Mouse (Mus musculus) heart, embryonic 13.5 days (tissue): ENCODE measurements at regions not wholly inside any gene's neighbourhood (a gene's known extent, or its start where the extent isn't known, plus 50 kb on each side); places are given as distances from the start of the nearest gene placed in this dataset.

Experiments used
- ATAC-seq: fragments of 200-750 bp; cut with Nextera tagmentation; 2 replicates; pipeline ENCODE4 v1.8.0; 2017; ENCODE audit warnings: moderate TSS enrichment; ENCODE audit not compliant: insufficient number of reproducible peaks, low FRiP score, low TSS enrichment; ENCODE audit errors: extremely low read depth
- H3K27ac ChIP-seq: fragments of 300-500 bp; sonication (generic); replicated peaks from 2 replicates; pipeline ENCODE4 v1.5.1; 2015; ENCODE audit warnings: moderate library complexity, mild to moderate bottlenecking, inconsistent platforms
- H3K27me3 ChIP-seq: fragments of 300-500 bp; sonication (generic); replicated peaks from 2 replicates; pipeline ENCODE4 v1.6.1; 2015; ENCODE audit warnings: mild to moderate bottlenecking, inconsistent platforms
- H3K36me3 ChIP-seq: fragments of 300-500 bp; sonication (generic); 2 replicates; pipeline ENCODE4 v1.6.1; 2015; ENCODE audit warnings: mild to moderate bottlenecking, inconsistent platforms
- H3K4me1 ChIP-seq: fragments of 300-500 bp; sonication (generic); 2 replicates; pipeline ENCODE4 v1.6.1; 2015; ENCODE audit warnings: inconsistent platforms
- H3K4me2 ChIP-seq: fragments of 300-500 bp; sonication (generic); 2 replicates; pipeline ENCODE4 v1.6.1; 2015; ENCODE audit warnings: inconsistent platforms, mild to moderate bottlenecking, moderate library complexity
- H3K4me3 ChIP-seq: fragments of 300-500 bp; sonication (generic); 2 replicates; pipeline ENCODE4 v1.5.1; 2015; ENCODE audit warnings: moderate library complexity, mild to moderate bottlenecking, inconsistent platforms
- H3K9ac ChIP-seq: fragments of 300-500 bp; sonication (generic); 2 replicates; pipeline ENCODE4 v1.6.1; 2015; ENCODE audit warnings: inconsistent platforms, mild to moderate bottlenecking, moderate library complexity
- H3K9me3 ChIP-seq: fragments of 300-500 bp; sonication (generic); 2 replicates; pipeline ENCODE4 v1.6.1; 2016; ENCODE audit warnings: inconsistent platforms
- WGBS: fragments of 180-500 bp; shearing (Covaris S2); methylation state at CpG from one replicate; pipeline ENCODE4 v1.1.7; 2015; ENCODE audit warnings: mixed read lengths; 5-methylcytosine and 5-hydroxymethylcytosine counted together

GRCm38 (mm10) chr9:101807249-101807648, 54.4 kb upstream of the 9630041A04Rik start:
- Histone ChIP-seq H3K27me3 (no peaks in the 10 kb centered on the region), H3K36me3 (no peaks in the 10 kb centered on the region), H3K4me3 (no peak overlapping the region), H3K4me1 (no peaks in the 10 kb centered on the region), H3K9me3 (no peaks in the 10 kb centered on the region), H3K27ac (no peak overlapping the region), H3K9ac (no peak overlapping the region), H3K4me2 (no peak overlapping the region)
- ATAC-seq: no peak
- WGBS: 64% methylated on average over 4 of the region's 4 CpGs

- no peaks in the 10 kb centered on the region for H3K27me3 ChIP-seq
- H3K9ac ChIP-seq: no peak overlapping the region
- no peak overlapping the region for H3K4me3 ChIP-seq
- ATAC-seq: no peak
- no peak overlapping the region for H3K27ac ChIP-seq
- no peaks in the 10 kb centered on the region for H3K9me3 ChIP-seq
- no peaks in the 10 kb centered on the region for H3K36me3 ChIP-seq
- WGBS: 33% methylated on average over 1 of the region's 1 CpGs
- H3K4me2 ChIP-seq: no peak overlapping the region
- H3K4me1 ChIP-seq: no peaks in the 10 kb centered on the region
Measured at GRCm38 (mm10) chr9:101796718-101797117, 64.9 kb upstream of the 9630041A04Rik start.

- WGBS: 47% methylated on average over 4 of the region's 4 CpGs
Measured at GRCm38 (mm10) chr9:101796063-101796462, 65.6 kb upstream of the 9630041A04Rik start.

GRCm38 (mm10) chr9:101795436-101795835, 66.2 kb upstream of the 9630041A04Rik start:
- Histone ChIP-seq H3K36me3 (no peaks in the 10 kb centered on the region), H3K9me3 (no peaks in the 10 kb centered on the region), H3K4me1 (no peaks in the 10 kb centered on the region), H3K27me3 (no peaks in the 10 kb centered on the region), H3K27ac (no peak overlapping the region), H3K4me2 (no peak overlapping the region), H3K9ac (no peak overlapping the region), H3K4me3 (no peak overlapping the region)
- ATAC-seq: no peak
- 64% methylated on average over 2 of the region's 2 CpGs for WGBS

More at GRCm38 (mm10) chr9:101796063-101796462, 65.6 kb upstream of the 9630041A04Rik start:
- Histone ChIP-seq H3K9ac (no peak overlapping the region), H3K27ac (no peak overlapping the region), H3K4me1 (no peaks in the 10 kb centered on the region), H3K4me3 (no peak overlapping the region), H3K27me3 (no peaks in the 10 kb centered on the region), H3K4me2 (no peak overlapping the region), H3K9me3 (no peaks in the 10 kb centered on the region), H3K36me3 (no peaks in the 10 kb centered on the region)
- ATAC-seq: no peak

GRCm38 (mm10) chr9:101790936-101791335, 70.7 kb upstream of the 9630041A04Rik start:
- H3K4me2 ChIP-seq: no peak overlapping the region
- no peak overlapping the region for H3K9ac ChIP-seq
- no peaks in the 10 kb centered on the region for H3K4me1 ChIP-seq
- no peaks in the 10 kb centered on the region for H3K27me3 ChIP-seq
- no peaks in the 10 kb centered on the region for H3K9me3 ChIP-seq
- H3K27ac ChIP-seq: no peak overlapping the region
- H3K4me3 ChIP-seq: no peak overlapping the region
- H3K36me3 ChIP-seq: no peaks in the 10 kb centered on the region
- WGBS: 35% methylated on average over 1 of the region's 1 CpGs
- ATAC-seq: no peak

- Histone ChIP-seq H3K27me3 (peaks cover 26% of the 10 kb centered on the region), H3K4me1 (peaks cover 8% of the 10 kb centered on the region), H3K9ac (no peak overlapping the region), H3K4me3 (no peak overlapping the region), H3K27ac (no peak overlapping the region), H3K9me3 (no peaks in the 10 kb centered on the region), H3K4me2 (no peak overlapping the region), H3K36me3 (no peaks in the 10 kb centered on the region)
- 41% methylated on average over 10 of the region's 10 CpGs for WGBS
- ATAC-seq: no peak
Measured at GRCm38 (mm10) chr9:101740949-101741605, 120.6 kb upstream of the 9630041A04Rik start.

- ATAC-seq: no peak
- Histone ChIP-seq H3K9me3 (no peaks in the 10 kb centered on the region), H3K4me2 (no peak overlapping the region), H3K9ac (no peak overlapping the region), H3K4me3 (no peak overlapping the region), H3K27ac (no peak overlapping the region), H3K27me3 (peaks cover 28% of the 10 kb centered on the region), H3K36me3 (no peaks in the 10 kb centered on the region), H3K4me1 (peaks cover 8% of the 10 kb centered on the region)
- 52% methylated on average over 10 of the region's 10 CpGs for WGBS
Measured at GRCm38 (mm10) chr9:101739322-101739721, 122.3 kb upstream of the 9630041A04Rik start.

- WGBS: 55% methylated on average over 8 of the region's 8 CpGs
- Histone ChIP-seq H3K27me3 (peaks cover 26% of the 10 kb centered on the region), H3K9ac (no peak overlapping the region), H3K4me3 (no peak overlapping the region), H3K4me2 (no peak overlapping the region), H3K4me1 (peaks cover 2% of the 10 kb centered on the region), H3K9me3 (no peaks in the 10 kb centered on the region), H3K27ac (no peak overlapping the region), H3K36me3 (no peaks in the 10 kb centered on the region)
- no peak for ATAC-seq
Measured at GRCm38 (mm10) chr9:101734271-101734670, 127.4 kb upstream of the 9630041A04Rik start.

GRCm38 (mm10) chr9:101733611-101734225, 127.9 kb upstream of the 9630041A04Rik start:
- no peak overlapping the region for H3K4me3 ChIP-seq
- no peak overlapping the region for H3K27ac ChIP-seq
- no peaks in the 10 kb centered on the region for H3K4me1 ChIP-seq
- H3K9ac ChIP-seq: no peak overlapping the region
- 77% methylated on average over 14 of the region's 14 CpGs for WGBS
- H3K9me3 ChIP-seq: no peaks in the 10 kb centered on the region
- no peak for ATAC-seq
- H3K4me2 ChIP-seq: no peak overlapping the region
- peaks cover 26% of the 10 kb centered on the region for H3K27me3 ChIP-seq
- H3K36me3 ChIP-seq: no peaks in the 10 kb centered on the region

- WGBS: 57% methylated on average over 3 of the region's 3 CpGs
- no peak overlapping the region for H3K27ac ChIP-seq
Measured at GRCm38 (mm10) chr9:101730136-101730535, 131.5 kb upstream of the 9630041A04Rik start.

GRCm38 (mm10) chr9:101717911-101718310, 143.7 kb upstream of the 9630041A04Rik start:
- H3K9me3 ChIP-seq: peaks cover 3% of the 10 kb centered on the region
- H3K4me2 ChIP-seq: no peak overlapping the region
- no peak overlapping the region for H3K9ac ChIP-seq
- H3K4me1 ChIP-seq: no peaks in the 10 kb centered on the region
- no peaks in the 10 kb centered on the region for H3K36me3 ChIP-seq
- 48% methylated on average over 2 of the region's 2 CpGs for WGBS
- no peak overlapping the region for H3K4me3 ChIP-seq
- no peak for ATAC-seq
- no peaks in the 10 kb centered on the region for H3K27me3 ChIP-seq
- no peak overlapping the region for H3K27ac ChIP-seq

More at GRCm38 (mm10) chr9:101730136-101730535, 131.5 kb upstream of the 9630041A04Rik start:
- ATAC-seq: no peak
- Histone ChIP-seq H3K4me1 (no peaks in the 10 kb centered on the region), H3K9ac (no peak overlapping the region), H3K36me3 (no peaks in the 10 kb centered on the region), H3K9me3 (no peaks in the 10 kb centered on the region), H3K27me3 (peaks cover 13% of the 10 kb centered on the region), H3K4me2 (no peak overlapping the region), H3K4me3 (no peak overlapping the region)

- peaks cover 10% of the 10 kb centered on the region for H3K9me3 ChIP-seq
- ATAC-seq: no peak
- H3K4me2 ChIP-seq: no peak overlapping the region
- no peak overlapping the region for H3K4me3 ChIP-seq
- H3K27ac ChIP-seq: no peak overlapping the region
- H3K9ac ChIP-seq: no peak overlapping the region
- H3K36me3 ChIP-seq: no peaks in the 10 kb centered on the region
- WGBS: 49% methylated on average over 5 of the region's 5 CpGs
- H3K4me1 ChIP-seq: no peaks in the 10 kb centered on the region
- H3K27me3 ChIP-seq: no peaks in the 10 kb centered on the region
Measured at GRCm38 (mm10) chr9:101716326-101716725, 145.3 kb upstream of the 9630041A04Rik start.
